Mouse (Mus musculus) CH12.LX (cell line): ENCODE measurements at regions not wholly inside any gene's neighbourhood (a gene's known extent, or its start where the extent isn't known, plus 50 kb on each side); places are given as distances from the start of the nearest gene placed in this dataset.

Experiments used
- DNase-seq: peaks from one replicate; pipeline ENCODE4 v3.0.0-alpha.2; 2013; ENCODE audit errors: extremely low read depth
- H3K27ac ChIP-seq: 2 replicates; pipeline ENCODE4 v1.5.1; 2012; ENCODE audit warnings: low read depth, mild to moderate bottlenecking, control low read depth, moderate library complexity; ENCODE audit not compliant: insufficient read depth
- H3K27me3 ChIP-seq: replicated peaks from 2 replicates; pipeline ENCODE3; 2012; ENCODE audit warnings: inconsistent platforms
- H3K36me3 ChIP-seq, 2 experiments: replicated peaks in 1 of 2; 2 replicates each; pipeline versions ENCODE3 to v1.6.1; 2012; ENCODE audit warnings: inconsistent platforms in 1 of 2, low read length in 1 of 2, mild to moderate bottlenecking in 1 of 2, mixed read lengths in 1 of 2, moderate library complexity in 1 of 2; ENCODE audit not compliant: control insufficient read depth in 1 of 2, insufficient read depth in 1 of 2
- H3K4me1 ChIP-seq, 2 experiments: 2 replicates each; pipeline ENCODE4 v1.6.1; 2012; ENCODE audit warnings: inconsistent platforms in 1 of 2, moderate library complexity in 1 of 2; ENCODE audit not compliant: insufficient read depth in 2 of 2, control insufficient read depth in 1 of 2
- H3K4me2 ChIP-seq: 2 replicates; pipeline ENCODE4 v1.6.1; 2012; ENCODE audit warnings: low read depth, mild to moderate bottlenecking, control low read depth; ENCODE audit not compliant: poor library complexity, insufficient read depth, severe bottlenecking
- H3K4me3 ChIP-seq, 3 experiments: fragments of 150-350 bp in 1 of 3; sonication (generic) in 1 of 3; replicated peaks in 1 of 3; 2 replicates each; pipeline versions ENCODE3 to v1.5.1; 2011 to 2012; ENCODE audit warnings: low read depth in 2 of 3, low read length in 2 of 3, mild to moderate bottlenecking in 2 of 3, moderate library complexity in 2 of 3, control low read depth in 1 of 3, improper control_type of control experiment in 1 of 3, inconsistent platforms in 1 of 3, mixed read lengths in 1 of 3; ENCODE audit not compliant: poor library complexity in 1 of 3
- H3K79me2 ChIP-seq: replicated peaks from 2 replicates; pipeline ENCODE4 v1.6.1; 2012; ENCODE audit warnings: mild to moderate bottlenecking, moderate library complexity; ENCODE audit not compliant: control insufficient read depth, poor library complexity, insufficient read depth, severe bottlenecking; ENCODE audit errors: extremely low read depth
- H3K9ac ChIP-seq: 2 replicates; pipeline ENCODE4 v1.6.1; 2012; ENCODE audit warnings: low read depth, mild to moderate bottlenecking, control low read depth, moderate library complexity; ENCODE audit not compliant: insufficient read depth
- H3K9me3 ChIP-seq: replicated peaks from 2 replicates; pipeline ENCODE3; 2012; ENCODE audit warnings: low read length, inconsistent platforms, mixed read lengths
- CHD1 ChIP-seq: IDR thresholded peaks from 2 replicates; pipeline ENCODE4 v1.6.1; 2012; ENCODE audit warnings: low read depth, low read length, improper control_type of control experiment, inconsistent platforms
- CTCF ChIP-seq, 2 experiments: IDR thresholded peaks in 1 of 2; conservative IDR thresholded peaks in 1 of 2; 2 replicates each; pipeline ENCODE4 v1.5.1; 2011 to 2012; ENCODE audit warnings: low read depth in 2 of 2, low read length in 2 of 2, improper control_type of control experiment in 1 of 2, inconsistent platforms in 1 of 2, mild to moderate bottlenecking in 1 of 2, moderate library complexity in 1 of 2
- GABPA ChIP-seq: IDR thresholded peaks from 2 replicates; pipeline ENCODE4 v1.6.1; 2012; ENCODE audit warnings: low read depth, low read length, improper control_type of control experiment, inconsistent platforms; ENCODE audit not compliant: insufficient replicate concordance
- HCFC1 ChIP-seq: IDR thresholded peaks from 2 replicates; pipeline ENCODE4 v1.6.1; 2012; ENCODE audit warnings: low read depth, mild to moderate bottlenecking, inconsistent platforms, low read length, improper control_type of control experiment
- IRF4 ChIP-seq: IDR thresholded peaks from 2 replicates; pipeline ENCODE4 v1.6.1; 2014; ENCODE audit warnings: low read depth, mild to moderate bottlenecking, inconsistent platforms, low read length, improper control_type of control experiment
- JUN ChIP-seq: IDR thresholded peaks from 2 replicates; pipeline ENCODE4 v1.6.1; 2011; ENCODE audit warnings: low read depth, mild to moderate bottlenecking, low read length, improper control_type of control experiment, moderate library complexity; ENCODE audit not compliant: insufficient read depth
- KAT2A ChIP-seq: IDR thresholded peaks from 2 replicates; pipeline ENCODE4 v1.6.1; 2012; ENCODE audit warnings: low read length, improper control_type of control experiment, inconsistent platforms; ENCODE audit not compliant: insufficient replicate concordance
- MXI1 ChIP-seq: IDR thresholded peaks from 2 replicates; pipeline ENCODE4 v1.6.1; 2011; ENCODE audit warnings: mild to moderate bottlenecking, low read depth, low read length, improper control_type of control experiment
- MYC ChIP-seq: IDR thresholded peaks from 2 replicates; pipeline ENCODE4 v1.6.1; 2011; ENCODE audit warnings: low read depth, mild to moderate bottlenecking, improper control_type of control experiment, low read length
- NELFE ChIP-seq: IDR thresholded peaks from 2 replicates; pipeline ENCODE4 v1.6.1; 2011; ENCODE audit warnings: low read depth, low read length, improper control_type of control experiment
- NRF1 ChIP-seq: IDR thresholded peaks from 2 replicates; pipeline ENCODE4 v1.6.1; 2014; ENCODE audit warnings: low read depth, mild to moderate bottlenecking, inconsistent platforms, low read length, improper control_type of control experiment, moderate library complexity
- PAX5 ChIP-seq: IDR thresholded peaks from 2 replicates; pipeline ENCODE4 v1.6.1; 2012; ENCODE audit warnings: low read length, inconsistent platforms, mixed read lengths
- POLR2A ChIP-seq: IDR thresholded peaks from 2 replicates; pipeline ENCODE4 v1.6.1; 2011; ENCODE audit warnings: low read depth, mild to moderate bottlenecking, improper control_type of control experiment, low read length
- RAD21 ChIP-seq: IDR thresholded peaks from 2 replicates; pipeline ENCODE4 v1.6.1; 2011; ENCODE audit warnings: low read depth, mild to moderate bottlenecking, low read length, improper control_type of control experiment, moderate library complexity
- SMC3 ChIP-seq: IDR thresholded peaks from 2 replicates; pipeline ENCODE4 v1.6.1; 2011; ENCODE audit warnings: low read depth, low read length, improper control_type of control experiment
- TBP ChIP-seq: conservative IDR thresholded peaks from 2 replicates; pipeline ENCODE4 v1.6.1; 2011; ENCODE audit warnings: low read depth, low read length, improper control_type of control experiment
- TCF12 ChIP-seq: IDR thresholded peaks from 2 replicates; pipeline ENCODE4 v1.6.1; 2014; ENCODE audit warnings: low read depth, mild to moderate bottlenecking, inconsistent platforms, low read length, improper control_type of control experiment
- USF1 ChIP-seq: IDR thresholded peaks from 2 replicates; pipeline ENCODE4 v1.6.1; 2014; ENCODE audit warnings: low read depth, mild to moderate bottlenecking, inconsistent platforms, low read length, improper control_type of control experiment
- ZC3H11A ChIP-seq: IDR thresholded peaks from 2 replicates; pipeline ENCODE4 v1.6.1; 2012; ENCODE audit warnings: low read depth, mild to moderate bottlenecking, inconsistent platforms, low read length, improper control_type of control experiment
- ZMIZ1 ChIP-seq: IDR thresholded peaks from 2 replicates; pipeline ENCODE4 v1.6.1; 2012; ENCODE audit warnings: low read depth, mild to moderate bottlenecking, inconsistent platforms, low read length, improper control_type of control experiment
- ZNF384 ChIP-seq: IDR thresholded peaks from 2 replicates; pipeline ENCODE4 v1.6.1; 2012; ENCODE audit warnings: low read depth, low read length, improper control_type of control experiment, inconsistent platforms
- dilution Hi-C: fragments of 300-500 bp; cut with MboI; formaldehyde crosslinking; loops from 2 replicates; pipeline ENCODE4 v1.14.3; 2020; ENCODE audit warnings: low sequenced_read_pairs; ENCODE audit not compliant: extremely low pct_unique_long_range_greater_than_20kb, extremely low pct_ligation_motif_present
- in situ Hi-C: fragments of 300-500 bp; cut with MboI; formaldehyde crosslinking; loops from 3 replicates; pipeline ENCODE4 v1.14.3; 2019; ENCODE audit warnings: low sequenced_read_pairs, low pct_ligation_motif_present, low pct_unique_long_range_greater_than_20kb, mixed read lengths

DNA sequence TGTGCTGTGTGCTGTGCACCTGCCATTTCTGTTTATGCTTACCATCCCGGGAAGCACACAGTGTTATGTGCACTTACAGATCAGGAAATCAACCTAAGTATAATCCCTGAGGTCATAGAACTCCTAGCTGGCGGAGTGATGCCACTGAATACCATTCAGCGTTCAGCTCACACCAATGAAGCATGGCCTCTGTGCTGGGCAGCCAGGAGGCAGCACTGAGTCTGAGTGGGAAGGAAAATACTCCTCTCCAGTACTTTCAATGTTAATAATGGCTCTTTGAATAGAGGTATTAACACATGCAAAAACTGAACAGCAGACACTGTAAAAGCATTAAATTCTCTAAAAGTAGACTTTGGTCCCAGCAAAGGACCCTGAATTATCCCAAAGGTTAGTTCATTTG is 85.7 kb upstream of the 4933402D24Rik start:
- in situ Hi-C loops = no loop called here
- H3K27ac ChIP-seq = no peak overlapping the region
- no peak overlapping the region for H3K4me3 ChIP-seq
- H3K9me3 ChIP-seq = no peaks in the 10 kb centered on the region
- H3K79me2 ChIP-seq = no peaks in the 10 kb centered on the region
- H3K36me3 ChIP-seq = no peaks in the 10 kb centered on the region
- H3K27me3 ChIP-seq = no peaks in the 10 kb centered on the region
- H3K4me1 ChIP-seq = no peaks in the 10 kb centered on the region
- TF ChIP-seq TBP = no peak
- no peak for TF ChIP-seq KAT2A
- TF ChIP-seq PAX5 = no peak
- TF ChIP-seq MYC = 0 out of 2 replicates have a peak, but pooled peaks have one; percentile 18
- TF ChIP-seq ZNF384 = no peak
- TF ChIP-seq CHD1 = no peak
- peak in 1 of 2 experiments; percentile 65; a peak in 2 of 4 replicates for TF ChIP-seq CTCF (conservative IDR thresholded peaks at IDR 0.05 in 1 of 2, IDR thresholded peaks at IDR 0.05 in 1 of 2; ENCODE audit: low read depth in 2 of 2, low read length in 2 of 2)
- TF ChIP-seq SMC3 = peak; percentile 75
- TF ChIP-seq RAD21 = peak; percentile 34
- no peak for TF ChIP-seq HCFC1
- no peak for TF ChIP-seq ZMIZ1
- TF ChIP-seq NRF1 = no peak
- TF ChIP-seq USF1 = no peak
- no peak for TF ChIP-seq MXI1
- dilution Hi-C loops = no loop called here
- no peak overlapping the region for H3K9ac ChIP-seq
- DNase-seq = peak; percentile 6
- H3K4me2 ChIP-seq = no peak overlapping the region

- no peak for DNase-seq
- H3K4me1 ChIP-seq = peaks cover 0 to 3% of the 10 kb centered on the region in 2 experiments; a peak in 1 of 4 replicates
- no peaks in the 10 kb centered on the region for H3K27me3 ChIP-seq
- H3K9me3 ChIP-seq = no peaks in the 10 kb centered on the region
- no peaks in the 10 kb centered on the region for H3K36me3 ChIP-seq
- no peak overlapping the region for H3K4me3 ChIP-seq
- no peak overlapping the region for H3K27ac ChIP-seq
- dilution Hi-C loops (no loop called here), in situ Hi-C loops (no loop called here)
- H3K9ac ChIP-seq = no peak overlapping the region
- no peak overlapping the region for H3K4me2 ChIP-seq
- no peaks in the 10 kb centered on the region for H3K79me2 ChIP-seq
- TF ChIP-seq NELFE (no peak), IRF4 (no peak), ZC3H11A (no peak), GABPA (no peak), POLR2A (no peak), TCF12 (no peak), CTCF (conservative IDR thresholded peaks at IDR 0.05 in 1 of 2, IDR thresholded peaks at IDR 0.05 in 1 of 2; ENCODE audit: low read depth in 2 of 2, low read length in 2 of 2) (no peak), JUN (no peak)
- TF ChIP-seq, all 38 proteins: peak for 0
Observed at GRCm38 (mm10) chr1:63851476-63852094, 82.5 kb upstream of the 4933402D24Rik start.
